Comparison of ENCODE assay signal across 12 mouse cellular contexts in genomic region chr13:20115131-20115907, GRCm38 (mm10). TPM values are rescaled to one million over a fixed set of nuclear protein-coding genes. Genes with fewer than 3 reads are reported as not detected.
DNase-seq lines count a peak whose midpoint lies in the region; ATAC-seq lines count a peak whose summit lies in the region.
"Had no signal": no experiment of that assay in that cellular context is flagged by ENCODE, and none has a peak within 500 bp of the region (broad histone marks: within the 10 kb centered on the region; RNA-seq: fewer than 3 reads in every experiment).

No protein-coding gene starts in this region.

- no peak overlapping the region for H3K27ac ChIP-seq in liver, embryonic 16.5 days (ENCODE audit: low read length)
- no peak overlapping the region for H3K27ac ChIP-seq in liver, embryonic 11.5 days (ENCODE audit: low read depth, low read length)
- H3K27ac ChIP-seq in midbrain, embryonic 16.5 days (ENCODE audit: low read length): no peak overlapping the region
- H3K27ac ChIP-seq in neural tube, embryonic 15.5 days (replicated peaks): no peak overlapping the region
- H3K27ac ChIP-seq: embryonic facial prominence, embryonic 15.5 days had no signal

- H3K4me2 ChIP-seq in liver, embryonic 16.5 days (ENCODE audit: low read depth, low read length): no peak overlapping the region
- H3K4me2 ChIP-seq in liver, embryonic 11.5 days: no peak overlapping the region
- H3K4me2 ChIP-seq in midbrain, embryonic 16.5 days (ENCODE audit: low read length): no peak overlapping the region
- H3K4me2 ChIP-seq in neural tube, embryonic 15.5 days: no peak overlapping the region
- H3K4me2 ChIP-seq: embryonic facial prominence, embryonic 15.5 days had no signal

- WGBS in liver, embryonic 16.5 days (ENCODE audit: insufficient replicate concordance): 35% methylated on average over 9 of the region's 9 CpGs
- WGBS in liver, embryonic 11.5 days: 50% methylated on average over 9 of the region's 9 CpGs
- WGBS in midbrain, embryonic 16.5 days: 47% methylated on average over 9 of the region's 9 CpGs
- WGBS in neural tube, embryonic 15.5 days: 67% methylated on average over 9 of the region's 9 CpGs

- peaks cover 9% of the 10 kb centered on the region for H3K4me1 ChIP-seq in liver, embryonic 16.5 days (ENCODE audit: control insufficient read depth, low read depth, low read length)
- peaks cover 12% of the 10 kb centered on the region for H3K4me1 ChIP-seq in liver, embryonic 11.5 days (replicated peaks; ENCODE audit: control insufficient read depth, insufficient read depth, low read length)
- peaks cover 5% of the 10 kb centered on the region for H3K4me1 ChIP-seq in midbrain, embryonic 16.5 days (ENCODE audit: control insufficient read depth, insufficient read depth, low read length)
- peaks cover 9% of the 10 kb centered on the region; the same call in 1 of the 2 replicates for H3K4me1 ChIP-seq in neural tube, embryonic 15.5 days

- H3K36me3 ChIP-seq in liver, embryonic 16.5 days (ENCODE audit: control insufficient read depth, insufficient read depth): no peaks in the 10 kb centered on the region
- no peaks in the 10 kb centered on the region for H3K36me3 ChIP-seq in liver, embryonic 11.5 days (ENCODE audit: control insufficient read depth, insufficient read depth, low read length)
- no peaks in the 10 kb centered on the region for H3K36me3 ChIP-seq in midbrain, embryonic 16.5 days (ENCODE audit: control insufficient read depth, insufficient read depth, low read length)
- H3K36me3 ChIP-seq in neural tube, embryonic 15.5 days: no peaks in the 10 kb centered on the region
- H3K36me3 ChIP-seq: embryonic facial prominence, embryonic 15.5 days had no signal

- DNase-seq in gastrocnemius, adult 18-20 months (ENCODE audit: low spot score): peak; percentile 39
- no peak for DNase-seq in gastrocnemius, postnatal 10 days
- no peak for DNase-seq in liver, embryonic 11.5 days (ENCODE audit: low spot score)
- peak; percentile 44 for DNase-seq in NIH3T3 (ENCODE audit: low read depth)
- DNase-seq: cerebellum, adult 9-11 months; kidney, adult 11 months had no signal

- H3K27me3 ChIP-seq in liver, embryonic 16.5 days (ENCODE audit: control insufficient read depth, insufficient read depth, low read depth, low read length): no peaks in the 10 kb centered on the region
- no peaks in the 10 kb centered on the region for H3K27me3 ChIP-seq in liver, embryonic 11.5 days (replicated peaks; ENCODE audit: control insufficient read depth, insufficient read depth, low read length)
- H3K27me3 ChIP-seq in midbrain, embryonic 16.5 days (ENCODE audit: control insufficient read depth, insufficient read depth, low read depth, low read length): no peaks in the 10 kb centered on the region
- no peaks in the 10 kb centered on the region for H3K27me3 ChIP-seq in neural tube, embryonic 15.5 days (replicated peaks)
- H3K27me3 ChIP-seq: embryonic facial prominence, embryonic 15.5 days had no signal

- H3K9me3 ChIP-seq in liver, embryonic 16.5 days (replicated peaks; ENCODE audit: control insufficient read depth, low read length): no peaks in the 10 kb centered on the region
- no peaks in the 10 kb centered on the region for H3K9me3 ChIP-seq in liver, embryonic 11.5 days (ENCODE audit: control insufficient read depth, low read length)
- H3K9me3 ChIP-seq in midbrain, embryonic 16.5 days (replicated peaks; ENCODE audit: control insufficient read depth, low read length, poor library complexity, severe bottlenecking): no peaks in the 10 kb centered on the region
- no peaks in the 10 kb centered on the region for H3K9me3 ChIP-seq in neural tube, embryonic 15.5 days (replicated peaks)
- H3K9me3 ChIP-seq: embryonic facial prominence, embryonic 15.5 days; megakaryocyte, embryonic 14.5 days had no signal

- no peak overlapping the region for H3K4me3 ChIP-seq in liver, embryonic 16.5 days (ENCODE audit: low read depth, low read length)
- H3K4me3 ChIP-seq in liver, embryonic 11.5 days (ENCODE audit: low read depth, low read length): no peak overlapping the region
- H3K4me3 ChIP-seq in midbrain, embryonic 16.5 days (ENCODE audit: low read depth, low read length): no peak overlapping the region
- no peak overlapping the region for H3K4me3 ChIP-seq in neural tube, embryonic 15.5 days (replicated peaks)
- H3K4me3 ChIP-seq: embryonic facial prominence, embryonic 15.5 days; megakaryocyte, embryonic 14.5 days had no signal

- peak; percentile 52; the same call in 1 of the 2 replicates for ATAC-seq in liver, embryonic 16.5 days (ENCODE audit: low read depth)
- ATAC-seq in liver, embryonic 11.5 days (replicated peaks; ENCODE audit: low FRiP score): no peak
- ATAC-seq in midbrain, embryonic 16.5 days: peak; percentile 30; the same call in 1 of the 2 replicates
- no peak for ATAC-seq in frontal cortex, adult (ENCODE audit: low TSS enrichment)
- ATAC-seq in neural tube, embryonic 15.5 days (ENCODE audit: low FRiP score): no peak

- H3K9ac ChIP-seq in liver, embryonic 16.5 days (ENCODE audit: low read depth, low read length): no peak overlapping the region
- H3K9ac ChIP-seq in liver, embryonic 11.5 days (ENCODE audit: low read depth, low read length): no peak overlapping the region
- H3K9ac ChIP-seq in midbrain, embryonic 16.5 days (ENCODE audit: low read depth, low read length): no peak overlapping the region
- H3K9ac ChIP-seq in neural tube, embryonic 15.5 days (replicated peaks): no peak overlapping the region
- H3K9ac ChIP-seq: embryonic facial prominence, embryonic 15.5 days had no signal

RNA-seq across cellular contexts. Expression of gene Elmo1, which starts 24.9 kb away (rescaled TPM):
- 1 to 10 TPM; 2.0 to 2.7 TPM for total RNA-seq in gastrocnemius, adult 18-20 months (2021)
- total RNA-seq in gastrocnemius, postnatal 10 days (2021): 10 to 100 TPM; 13.0 to 21.5 TPM
- polyA plus RNA-seq in liver, embryonic 16.5 days (2015; fragmentation: Nextera tagmentation; extraction: Ambion mirVana): 4.1 and 5.8 TPM in 2 replicates
- polyA plus RNA-seq in liver, embryonic 11.5 days (2014; fragmentation: Nextera tagmentation; extraction: Ambion mirVana): 8.9 and 10.6 TPM in 2 replicates
- polyA plus RNA-seq in midbrain, embryonic 16.5 days (2015; fragmentation: Nextera tagmentation; extraction: Ambion mirVana): 38.5 and 43.2 TPM in 2 replicates
- polyA plus RNA-seq in neural tube, embryonic 15.5 days (2015; fragmentation: Nextera tagmentation; extraction: Ambion mirVana): 42.9 and 43.3 TPM in 2 replicates

Comparison
In these comparisons a context has a peak if more than half of its experiments do, and no peak if none do; other contexts are left out.
1. DNase-seq: peak in gastrocnemius, adult 18-20 months (single experiment) and NIH3T3 (single experiment); none in gastrocnemius, postnatal 10 days (single experiment) and liver, embryonic 11.5 days (single experiment).
2. ATAC-seq: peak in liver, embryonic 16.5 days (single experiment) and midbrain, embryonic 16.5 days (single experiment); none in liver, embryonic 11.5 days (single experiment), frontal cortex, adult (single experiment) and neural tube, embryonic 15.5 days (single experiment).